Mouse (Mus musculus) megakaryocyte progenitor cell, adult 5-6 weeks (primary cell): Measurements from ENCODE around the gene Cfap74. TPM values are rescaled to one million over a fixed set of nuclear protein-coding genes. Genes with fewer than 3 reads are reported as not detected.
"Not testable (repeated sequence)": the region's sequence is repeated elsewhere in the genome, so short reads cannot be mapped to it uniquely, and the experiment has no call there.

Experiments used
- ATAC-seq: replicated peaks from 2 replicates; pipeline ENCODE4 v1.8.0; 2016; ENCODE audit warnings: mild to moderate bottlenecking, moderate TSS enrichment, inconsistent platforms; ENCODE audit not compliant: poor library complexity
- total RNA-seq, 2 experiments: library from RNA; stranded (forward) in 1 of 2; stranded (reverse) in 1 of 2; fragments of 157-497, 149-512 nt in 1 of 2; fragments of 200-1000 nt in 1 of 2; gene quantifications; 2 replicates each; pipeline versions ENCODE4 v1.2.3 to v1.2.4; 2015 to 2017

The Cfap74 gene
- total RNA-seq, 2 experiments from 2014 or later = 0.22 TPM; not detected in 1

DNA sequence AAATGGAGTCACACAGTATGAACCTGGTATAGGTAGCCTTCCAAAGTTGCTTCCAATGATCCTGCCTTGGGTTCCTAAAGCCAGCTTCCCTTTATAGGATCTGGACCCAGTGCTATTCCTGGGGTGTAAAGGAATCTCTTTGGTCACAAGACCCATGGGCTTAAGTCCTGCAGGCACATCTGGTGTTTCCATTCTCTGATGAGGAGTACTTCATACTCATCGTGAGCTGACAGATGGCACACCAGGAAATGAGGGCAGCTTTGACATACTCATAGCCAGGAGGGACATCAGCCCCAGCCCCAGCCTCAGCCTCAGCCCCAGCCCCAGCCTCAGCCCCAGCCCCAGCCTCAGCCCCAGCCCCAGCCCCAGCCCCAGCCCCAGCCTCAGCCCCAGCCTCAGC, 6.5 kb upstream of the Cfap74 start:
- no peak for ATAC-seq

- ATAC-seq = no peak
Measured at GRCm38 (mm10) chr4:155408695-155409057, 314 bp upstream of the Cfap74 start.

DNA sequence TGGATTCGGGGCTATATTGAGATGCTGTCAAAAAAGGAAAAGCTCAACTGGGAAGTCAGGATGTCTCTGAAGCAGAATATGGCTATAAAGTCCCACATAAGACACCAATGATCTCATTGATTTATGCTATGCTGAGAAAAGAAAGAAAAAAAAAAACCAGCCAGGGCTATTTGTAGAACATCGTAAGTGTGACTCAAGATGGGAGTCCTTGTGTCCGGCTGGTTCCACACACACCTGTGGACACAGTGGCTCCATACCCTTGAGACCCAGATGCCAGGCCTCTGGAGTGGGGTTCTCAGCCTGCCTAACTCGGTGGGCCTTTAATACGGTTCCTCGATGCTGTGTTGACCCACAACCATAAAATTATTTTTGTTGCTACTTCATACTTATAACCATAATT, 3.1 kb downstream of the Cfap74 start:
- no peak for ATAC-seq

DNA sequence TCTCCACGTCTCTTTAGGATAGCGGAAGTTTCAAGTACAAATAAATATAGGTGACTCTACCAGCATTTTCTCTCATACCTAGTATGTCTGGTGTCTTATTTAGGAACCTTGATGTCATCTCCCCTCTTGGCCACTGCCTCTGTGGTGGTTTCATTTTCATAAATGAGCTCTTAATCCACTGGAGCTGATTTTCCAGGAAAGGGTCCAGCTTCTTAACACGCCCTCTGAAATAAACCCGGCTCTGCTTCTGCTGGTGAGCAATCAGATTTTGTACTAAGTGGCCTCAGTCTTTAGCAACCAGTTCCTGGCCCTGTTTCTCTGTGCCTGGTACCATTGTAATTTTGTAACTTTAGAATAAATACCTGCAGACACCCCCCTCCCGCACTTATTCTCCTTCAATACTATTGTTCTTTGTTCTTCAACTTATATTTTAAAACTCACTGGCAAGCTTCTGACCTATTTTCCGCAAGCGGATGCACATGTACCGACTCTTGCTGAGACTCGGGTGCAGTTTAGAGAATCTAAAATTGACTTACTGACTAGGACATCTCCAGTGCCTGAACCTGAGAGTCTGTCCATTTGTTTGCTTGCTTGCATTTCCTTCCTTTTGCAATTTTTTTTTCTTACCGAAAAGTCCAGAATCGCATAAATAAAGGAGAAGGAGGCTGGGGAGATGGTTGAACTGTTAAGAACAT, 4.8 kb downstream of the Cfap74 start:
- ATAC-seq = no peak

- no peak for ATAC-seq
Measured at GRCm38 (mm10) chr4:155414656-155415235, 5.8 kb downstream of the Cfap74 start.

DNA sequence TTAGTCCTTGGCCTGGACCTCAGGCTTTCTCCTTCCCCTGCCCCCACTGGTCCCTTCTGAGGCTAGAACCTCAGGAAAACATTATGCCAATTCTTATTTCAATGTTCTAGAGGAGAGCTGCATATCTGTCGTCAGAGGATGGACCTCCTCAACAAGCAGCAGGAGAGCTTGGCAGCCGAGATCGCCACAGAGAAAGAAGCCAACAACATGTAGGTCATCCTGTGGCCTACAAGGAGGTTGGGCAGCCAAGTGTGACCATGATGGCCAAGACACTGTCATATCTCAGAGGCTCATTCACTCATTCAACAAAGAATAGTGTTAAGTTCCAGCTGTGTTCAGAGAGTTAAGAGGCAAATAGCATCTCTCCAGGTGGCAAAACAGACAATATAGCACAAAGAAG, 11.1 kb downstream of the Cfap74 start:
- no peak for ATAC-seq

GRCm38 (mm10) chr4:155421412-155422370, 12.7 kb downstream of the Cfap74 start:
- ATAC-seq = not testable (repeated sequence)

DNA sequence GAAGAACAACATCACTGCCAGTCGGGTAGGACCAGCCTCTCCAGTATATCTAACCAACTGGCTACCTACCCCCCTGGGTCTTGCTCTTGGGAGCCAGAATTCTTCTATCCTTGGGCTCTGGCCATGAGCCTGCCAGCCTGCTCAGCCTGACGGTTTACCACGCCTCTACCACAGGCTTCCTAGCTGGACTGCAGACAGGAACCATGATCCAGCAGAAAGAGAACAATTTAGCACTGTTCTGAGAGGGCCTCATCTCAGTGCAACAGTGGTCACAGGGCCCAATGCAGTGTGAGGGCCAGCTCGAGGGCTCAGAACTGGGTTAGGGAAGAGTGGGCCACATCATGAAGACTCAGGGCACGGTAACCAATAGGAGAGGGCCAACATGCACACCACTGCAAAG, 15.0 kb downstream of the Cfap74 start:
- no peak for ATAC-seq

DNA sequence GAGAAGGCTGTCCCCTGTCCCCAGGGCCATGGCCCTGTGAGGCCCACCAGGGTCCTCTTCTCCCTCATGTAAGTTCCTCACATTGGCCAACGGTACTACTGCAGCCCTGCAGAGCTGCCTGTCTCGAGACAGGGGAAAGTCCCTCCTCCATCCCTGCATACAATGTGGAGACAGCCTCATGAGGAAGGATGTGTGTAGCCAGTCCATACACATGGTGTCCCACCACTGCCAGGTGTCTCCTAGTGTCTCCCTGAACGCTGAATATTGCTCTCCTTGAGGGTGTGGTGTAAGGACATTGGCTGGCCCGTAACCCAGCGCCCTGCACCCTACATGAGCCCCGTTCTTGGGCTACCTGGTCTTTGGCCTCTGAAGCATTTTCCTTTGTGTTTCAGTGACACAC, 17.3 kb downstream of the Cfap74 start:
- ATAC-seq = peak; percentile 37; the same call in 1 of the 2 replicates

GRCm38 (mm10) chr4:155428442-155428841, 19.5 kb downstream of the Cfap74 start:
- ATAC-seq = no peak

GRCm38 (mm10) chr4:155429202-155429601, 20.2 kb downstream of the Cfap74 start:
- no peak for ATAC-seq

- no peak for ATAC-seq
Measured at GRCm38 (mm10) chr4:155432358-155432757, 23.4 kb downstream of the Cfap74 start.

GRCm38 (mm10) chr4:155433993-155434392, 25.0 kb downstream of the Cfap74 start:
- ATAC-seq = no peak

DNA sequence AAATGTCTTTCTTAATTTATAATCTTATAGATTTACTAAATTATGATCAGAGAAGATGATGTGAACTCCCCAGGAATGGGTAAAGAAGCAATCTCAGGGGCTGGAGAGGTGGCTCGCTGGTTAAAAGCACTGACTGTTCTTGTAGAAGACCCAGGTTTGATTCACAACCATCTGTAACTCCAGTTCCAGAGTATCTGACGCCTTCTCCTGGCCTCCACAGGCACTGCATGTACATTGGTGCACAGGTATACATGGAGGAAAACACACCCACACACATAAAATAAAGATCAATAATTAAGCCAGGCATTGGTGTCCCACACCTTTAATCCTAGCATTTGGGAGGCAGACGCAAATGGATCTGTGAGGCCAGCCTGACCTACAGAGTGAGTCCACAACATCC, 33.8 kb downstream of the Cfap74 start:
- ATAC-seq = no peak

DNA sequence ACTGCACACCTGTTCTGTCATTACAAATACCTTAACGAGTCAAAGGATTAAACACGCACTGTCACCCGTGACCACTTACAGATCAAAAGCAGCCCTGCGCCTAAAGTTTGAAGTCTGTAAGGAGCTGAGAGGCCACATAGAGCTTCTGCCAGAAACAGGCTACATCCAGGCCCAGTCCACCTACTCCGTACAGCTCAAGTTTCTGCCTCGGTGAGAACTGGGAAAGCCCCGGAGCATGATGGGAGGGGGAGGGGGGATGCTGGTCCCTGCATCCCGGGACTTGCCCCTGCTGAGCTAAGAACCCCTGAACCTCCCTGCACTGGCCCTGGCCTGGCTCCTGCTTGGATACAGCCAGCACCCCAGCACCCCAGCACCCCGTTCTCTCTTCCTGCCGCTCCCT, 42.6 kb downstream of the Cfap74 start:
- ATAC-seq = no peak

DNA sequence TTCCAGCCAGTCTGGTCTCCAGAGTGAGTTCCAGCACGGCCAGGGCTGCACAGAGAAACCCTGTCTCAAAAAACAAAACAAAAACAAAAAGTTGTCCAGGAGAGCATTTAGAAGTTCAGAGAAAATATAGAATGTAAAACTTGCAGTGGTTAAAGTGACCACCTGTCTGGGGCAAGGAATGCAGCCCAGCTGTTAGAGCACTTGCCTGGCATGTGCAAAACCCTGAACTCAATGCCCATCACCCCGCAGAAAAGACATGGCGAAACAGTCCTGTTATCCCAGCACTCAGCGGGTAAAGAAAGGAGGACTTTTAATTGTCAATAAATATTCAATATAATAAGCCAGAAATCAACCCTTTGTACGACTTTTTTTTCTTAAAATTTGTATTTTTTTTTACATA, 49.6 kb downstream of the Cfap74 start:
- no peak for ATAC-seq

- no peak for ATAC-seq
Measured at GRCm38 (mm10) chr4:155463050-155463449, 54.1 kb downstream of the Cfap74 start.

- ATAC-seq = no peak
Measured at GRCm38 (mm10) chr4:155463611-155464010, 54.6 kb downstream of the Cfap74 start.

DNA sequence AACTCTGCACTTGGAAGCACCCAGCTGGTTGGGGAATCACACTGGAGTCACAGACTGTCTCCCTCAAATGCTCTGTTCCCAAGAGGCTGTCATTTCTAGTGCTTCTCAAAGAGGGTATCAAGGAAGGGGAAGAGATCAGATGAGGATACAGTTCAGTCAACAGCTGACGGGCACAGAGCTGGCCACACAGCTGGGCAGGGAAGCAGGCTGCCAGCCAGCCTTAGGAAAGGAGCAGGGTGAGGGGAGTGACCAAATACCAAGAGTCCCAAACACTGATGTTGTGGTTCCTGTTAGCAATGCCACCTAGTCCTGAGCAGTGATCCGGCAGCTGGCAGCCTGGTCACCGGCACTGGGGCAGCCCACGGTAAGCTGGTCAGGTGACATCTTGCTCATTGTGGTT, 55.1 kb downstream of the Cfap74 start:
- no peak for ATAC-seq

GRCm38 (mm10) chr4:155465607-155466006, 56.6 kb downstream of the Cfap74 start:
- no peak for ATAC-seq

DNA sequence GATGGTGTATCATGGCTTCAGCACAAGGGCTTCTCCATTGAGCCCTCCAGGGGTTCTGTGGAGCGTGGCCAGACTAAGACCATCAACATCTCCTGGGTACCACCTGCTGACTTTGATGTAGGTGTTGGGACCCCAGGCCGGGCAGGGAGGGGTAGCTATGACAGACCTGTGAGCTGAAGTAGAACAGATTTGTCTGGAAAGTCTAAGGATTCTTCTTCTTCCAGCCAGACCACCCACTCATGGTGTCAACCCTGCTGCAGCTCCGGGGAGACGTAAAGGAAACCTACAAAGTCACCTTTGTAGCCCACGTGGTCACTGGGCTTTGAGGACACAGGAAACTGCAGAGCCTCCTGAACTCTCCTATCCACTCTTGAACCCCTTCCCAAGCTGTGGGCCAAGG, 57.1 kb downstream of the Cfap74 start:
- no peak for ATAC-seq
